Mouse (Mus musculus) MEL (cell line): ENCODE measurements around the gene Olfr462. TPM values are rescaled to one million over a fixed set of nuclear protein-coding genes. Genes with fewer than 3 reads are reported as not detected.

Source experiments
- DNase-seq: peaks from one replicate; pipeline ENCODE4 v3.0.0; 2011; ENCODE audit warnings: low read depth, low spot score
- H3K27ac ChIP-seq: 2 replicates; pipeline ENCODE4 v1.5.1; 2012; ENCODE audit warnings: low read depth, mild to moderate bottlenecking, control low read depth, low read length, moderate library complexity; ENCODE audit not compliant: control insufficient read depth
- H3K27me3 ChIP-seq, 2 experiments: fragments of 150-350 bp in 1 of 2; sonication (generic) in 1 of 2; 2 replicates each; pipeline ENCODE4 v1.6.1; 2012; ENCODE audit warnings: low read length in 2 of 2, mild to moderate bottlenecking in 2 of 2, improper control_type of control experiment in 1 of 2, moderate library complexity in 1 of 2; ENCODE audit not compliant: insufficient read depth in 2 of 2, control insufficient read depth in 1 of 2
- H3K36me3 ChIP-seq, 2 experiments: 2 replicates each; pipeline ENCODE4 v1.6.1; 2012 to 2014; ENCODE audit warnings: low read length in 2 of 2, improper control_type of control experiment in 1 of 2, inconsistent platforms in 1 of 2, mild to moderate bottlenecking in 1 of 2; ENCODE audit not compliant: insufficient read depth in 2 of 2, control insufficient read depth in 1 of 2
- H3K4me1 ChIP-seq, 2 experiments: fragments of 150-350 bp in 1 of 2; sonication (generic) in 1 of 2; 2 replicates each; pipeline ENCODE4 v1.6.1; 2012; ENCODE audit warnings: low read length in 2 of 2, improper control_type of control experiment in 1 of 2, mild to moderate bottlenecking in 1 of 2; ENCODE audit not compliant: insufficient read depth in 2 of 2, control insufficient read depth in 1 of 2
- H3K4me3 ChIP-seq, 2 experiments: fragments of 150-350 bp in 1 of 2; sonication (generic) in 1 of 2; 2 replicates each; pipeline ENCODE4 v1.5.1; 2012; ENCODE audit warnings: low read depth in 2 of 2, low read length in 2 of 2, mild to moderate bottlenecking in 2 of 2, moderate library complexity in 2 of 2, control low read depth in 1 of 2, improper control_type of control experiment in 1 of 2; ENCODE audit not compliant: control insufficient read depth in 1 of 2, insufficient read depth in 1 of 2
- H3K79me2 ChIP-seq: 2 replicates; pipeline ENCODE4 v1.6.1; 2012; ENCODE audit warnings: mild to moderate bottlenecking, low read length, moderate library complexity; ENCODE audit not compliant: control insufficient read depth, poor library complexity, insufficient read depth
- H3K9ac ChIP-seq: 2 replicates; pipeline ENCODE4 v1.6.1; 2012; ENCODE audit warnings: low read depth, mild to moderate bottlenecking, control low read depth, low read length, moderate library complexity; ENCODE audit not compliant: control insufficient read depth, poor library complexity, severe bottlenecking
- H3K9me3 ChIP-seq: fragments of 150-350 bp; sonication (generic); replicated peaks from 2 replicates; pipeline ENCODE4 v1.6.1; 2012; ENCODE audit warnings: mild to moderate bottlenecking, low read length, improper control_type of control experiment, moderate library complexity; ENCODE audit not compliant: insufficient read depth
- BHLHE40 ChIP-seq: IDR thresholded peaks from 2 replicates; pipeline ENCODE4 v1.6.1; 2012; ENCODE audit warnings: low read depth, mild to moderate bottlenecking, inconsistent platforms, low read length, improper control_type of control experiment, borderline replicate concordance
- CHD1 ChIP-seq: IDR thresholded peaks from 2 replicates; pipeline ENCODE4 v1.6.1; 2012; ENCODE audit warnings: low read depth, mild to moderate bottlenecking, inconsistent platforms, low read length, improper control_type of control experiment
- E2F4 ChIP-seq: IDR thresholded peaks from 2 replicates; pipeline ENCODE4 v1.6.1; 2011; ENCODE audit warnings: low read depth, low read length, improper control_type of control experiment, borderline replicate concordance
- ELF1 ChIP-seq: IDR thresholded peaks from 2 replicates; pipeline ENCODE4 v1.6.1; 2014; ENCODE audit warnings: low read depth, mild to moderate bottlenecking, inconsistent platforms, low read length, improper control_type of control experiment, moderate library complexity
- EP300 ChIP-seq, 2 experiments: IDR thresholded peaks; 2 replicates each; pipeline ENCODE4 v1.6.1; 2011; ENCODE audit warnings: improper control_type of control experiment in 2 of 2, low read length in 2 of 2, low read depth in 1 of 2, mild to moderate bottlenecking in 1 of 2
- ETS1 ChIP-seq: IDR thresholded peaks from 2 replicates; pipeline ENCODE4 v1.6.1; 2012; ENCODE audit warnings: low read depth, mild to moderate bottlenecking, inconsistent platforms, low read length, improper control_type of control experiment, moderate library complexity
- HCFC1 ChIP-seq: IDR thresholded peaks from 2 replicates; pipeline ENCODE4 v1.6.1; 2012; ENCODE audit warnings: low read depth, mild to moderate bottlenecking, inconsistent platforms, low read length, improper control_type of control experiment, moderate library complexity
- KAT2A ChIP-seq: conservative IDR thresholded peaks from 2 replicates; pipeline ENCODE4 v1.6.1; 2012; ENCODE audit warnings: low read depth, low read length, improper control_type of control experiment, inconsistent platforms
- MAFK ChIP-seq: IDR thresholded peaks from 2 replicates; pipeline ENCODE4 v1.6.1; 2011; ENCODE audit warnings: low read depth, mild to moderate bottlenecking, low read length, improper control_type of control experiment, borderline replicate concordance
- MXI1 ChIP-seq: IDR thresholded peaks from 2 replicates; pipeline ENCODE4 v1.6.1; 2011; ENCODE audit warnings: mild to moderate bottlenecking, low read depth, low read length, improper control_type of control experiment
- MYB ChIP-seq: IDR thresholded peaks from 2 replicates; pipeline ENCODE4 v1.6.1; 2011; ENCODE audit warnings: mild to moderate bottlenecking, low read depth, low read length, improper control_type of control experiment
- POLR2A ChIP-seq, 2 experiments: IDR thresholded peaks; 2 replicates each; pipeline ENCODE4 v1.6.1; 2011 to 2012; ENCODE audit warnings: low read length in 2 of 2, mild to moderate bottlenecking in 2 of 2, control low read depth in 1 of 2, improper control_type of control experiment in 1 of 2, low read depth in 1 of 2, moderate library complexity in 1 of 2; ENCODE audit not compliant: control insufficient read depth in 1 of 2, insufficient read depth in 1 of 2, poor library complexity in 1 of 2
- POLR2AphosphoS2 ChIP-seq: IDR thresholded peaks from 2 replicates; pipeline ENCODE4 v1.6.1; 2011; ENCODE audit warnings: low read length, improper control_type of control experiment
- POLR2AphosphoS5 ChIP-seq: IDR thresholded peaks from 2 replicates; pipeline ENCODE4 v1.6.1; 2012; ENCODE audit warnings: low read depth, borderline replicate concordance, mild to moderate bottlenecking, inconsistent platforms, low read length, moderate library complexity, mixed read lengths
- RCOR1 ChIP-seq: IDR thresholded peaks from 2 replicates; pipeline ENCODE4 v1.6.1; 2012; ENCODE audit warnings: low read depth, mild to moderate bottlenecking, inconsistent platforms, low read length, improper control_type of control experiment
- SIN3A ChIP-seq: IDR thresholded peaks from 2 replicates; pipeline ENCODE4 v1.6.1; 2012; ENCODE audit warnings: low read length, improper control_type of control experiment, inconsistent platforms
- TBP ChIP-seq: IDR thresholded peaks from 2 replicates; pipeline ENCODE4 v1.8.0; 2011; ENCODE audit warnings: low read depth, low read length, improper control_type of control experiment
- UBTF ChIP-seq: IDR thresholded peaks from 2 replicates; pipeline ENCODE4 v1.6.1; 2012; ENCODE audit warnings: low read depth, mild to moderate bottlenecking, inconsistent platforms, low read length, improper control_type of control experiment, moderate library complexity, borderline replicate concordance; ENCODE audit not compliant: insufficient read depth
- USF1 ChIP-seq: IDR thresholded peaks from 2 replicates; pipeline ENCODE4 v1.6.1; 2014; ENCODE audit warnings: low read depth, mild to moderate bottlenecking, inconsistent platforms, low read length, improper control_type of control experiment, moderate library complexity
- USF2 ChIP-seq, 2 experiments: IDR thresholded peaks; 2 replicates each; pipeline ENCODE4 v1.6.1; 2011 to 2012; ENCODE audit warnings: improper control_type of control experiment in 2 of 2, low read length in 2 of 2, borderline replicate concordance in 1 of 2, inconsistent platforms in 1 of 2, low read depth in 1 of 2, mild to moderate bottlenecking in 1 of 2; ENCODE audit not compliant: insufficient read depth in 1 of 2
- ZMIZ1 ChIP-seq: IDR thresholded peaks from 2 replicates; pipeline ENCODE4 v1.6.1; 2012; ENCODE audit warnings: low read depth, mild to moderate bottlenecking, inconsistent platforms, low read length, improper control_type of control experiment, moderate library complexity
- polyA plus RNA-seq, 2 experiments: library from polyadenylated mRNA; stranded (reverse) in 1 of 2; unstranded in 1 of 2; fragments of >175 nt in 1 of 2; fragments of >200 nt in 1 of 2; gene quantifications; 2 replicates each; pipeline versions ENCODE4 v1.2.1 to v1.2.4; 2012; ENCODE audit warnings: low replicate concordance in 2 of 2, low read depth in 1 of 2; ENCODE audit not compliant: insufficient read length in 2 of 2, insufficient read depth in 1 of 2, missing spikeins in 1 of 2
- total RNA-seq: library from RNA; depleted of rRNA; stranded (reverse); fragments of 300-350 nt; gene quantifications from 2 replicates; pipeline ENCODE4 v1.2.3, GENCODE M21; 2012

Gene Olfr462
- total and polyA plus RNA-seq, 3 experiments = not detected

DNA sequence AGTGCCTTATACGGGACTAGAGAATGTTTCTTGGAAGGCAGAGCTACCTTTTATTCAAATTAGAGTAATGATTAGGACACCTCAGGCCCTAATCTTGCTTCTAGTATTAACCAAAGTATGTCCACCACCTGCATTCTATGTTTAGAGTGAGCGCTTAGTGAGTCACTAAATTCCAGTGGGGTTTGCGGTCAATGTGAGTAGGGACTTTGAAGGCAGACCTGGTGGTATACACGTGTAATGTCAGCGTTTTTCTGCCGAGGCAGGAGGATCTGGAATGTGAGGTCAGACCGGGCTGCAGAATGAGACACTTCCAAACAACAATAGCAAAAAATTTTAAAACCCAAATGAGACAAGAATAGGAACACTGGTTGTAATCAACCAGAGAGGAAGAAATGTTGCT, 37.5 kb downstream of the Olfr462 start:
- no peaks in the 10 kb centered on the region; the same call in 1 of the 2 replicates for H3K79me2 ChIP-seq

DNA sequence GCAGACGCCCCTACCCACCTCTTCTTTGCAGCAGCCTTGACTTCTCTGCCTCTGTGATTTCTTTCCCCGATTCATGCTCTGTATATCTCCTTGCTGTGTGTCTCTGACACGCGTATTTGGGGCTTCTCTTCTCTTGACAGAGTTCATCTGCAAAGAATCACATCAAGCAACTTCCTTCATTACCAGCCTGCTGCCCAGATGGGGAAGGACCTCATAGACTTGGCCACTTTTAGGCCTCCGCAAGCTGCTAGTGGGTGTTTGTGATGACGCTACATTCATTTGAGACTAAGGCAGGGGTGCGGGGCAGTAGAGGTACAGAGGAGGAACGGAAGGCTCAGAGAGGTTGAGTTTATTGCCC, 38.5 kb downstream of the Olfr462 start:
- Histone ChIP-seq H3K9ac (peak overlapping the region; percentile 69), H3K4me1 (peaks cover 0 to 7% of the 10 kb centered on the region in 2 experiments; a peak in 1 of 4 replicates), H3K27me3 (no peaks in the 10 kb centered on the region), H3K36me3 (peaks cover 0 to 6% of the 10 kb centered on the region in 2 experiments; a peak in 1 of 4 replicates), H3K4me3 (peak overlapping the region; percentile 59 to 67), H3K79me2 (no peaks in the 10 kb centered on the region; the same call in 1 of the 2 replicates), H3K27ac (no peak overlapping the region)
- DNase-seq = no peak
- TF ChIP-seq ELF1 (no peak), E2F4 (no peak), RCOR1 (no peak), MAFK (no peak), MYB (no peak), BHLHE40 (no peak), EP300 (IDR thresholded peaks at IDR 0.05; ENCODE audit: low read depth in 1 of 2, low read length in 2 of 2) (no peak), SIN3A (no peak), TBP (no peak), KAT2A (no peak), HCFC1 (no peak), POLR2AphosphoS2 (no peak), MXI1 (no peak), USF2 (IDR thresholded peaks at IDR 0.05; ENCODE audit: borderline replicate concordance in 1 of 2, insufficient read depth in 1 of 2, low read depth in 1 of 2, low read length in 2 of 2) (no peak), CHD1 (no peak), ETS1 (no peak)
- TF ChIP-seq, all 39 proteins: peak for 0
- H3K9me3 ChIP-seq = no peaks in the 10 kb centered on the region

More for the DNA sequence above, 37.5 kb downstream of the Olfr462 start:
- H3K27me3 ChIP-seq = no peaks in the 10 kb centered on the region
- no peak for DNase-seq
- no peak overlapping the region for H3K4me3 ChIP-seq
- H3K27ac ChIP-seq = no peak overlapping the region
- no peak overlapping the region for H3K9ac ChIP-seq
- H3K9me3 ChIP-seq = no peaks in the 10 kb centered on the region
- TF ChIP-seq POLR2AphosphoS5 = no peak
- TF ChIP-seq E2F4 = no peak
- no peak for TF ChIP-seq ZMIZ1
- no peak for TF ChIP-seq USF1
- no peak for TF ChIP-seq POLR2A (IDR thresholded peaks at IDR 0.05; ENCODE audit: control insufficient read depth in 1 of 2, insufficient read depth in 1 of 2, low read depth in 1 of 2, low read length in 2 of 2, poor library complexity in 1 of 2)
- TF ChIP-seq TBP = no peak
- TF ChIP-seq BHLHE40 = no peak
- no peak for TF ChIP-seq UBTF
- peaks cover 0 to 7% of the 10 kb centered on the region in 2 experiments; a peak in 1 of 4 replicates for H3K4me1 ChIP-seq
- H3K36me3 ChIP-seq = peaks cover 0 to 6% of the 10 kb centered on the region in 2 experiments; a peak in 1 of 4 replicates
